Mouse (Mus musculus) thymus, postnatal 36 days (tissue): ENCODE data around the gene Mia.

Experiments used
- DNase-seq, 2 experiments: peaks; one replicate each; pipeline ENCODE4 v3.0.0; 2022; ENCODE audit warnings: mixed read lengths in 2 of 2

Gene Mia

DNA sequence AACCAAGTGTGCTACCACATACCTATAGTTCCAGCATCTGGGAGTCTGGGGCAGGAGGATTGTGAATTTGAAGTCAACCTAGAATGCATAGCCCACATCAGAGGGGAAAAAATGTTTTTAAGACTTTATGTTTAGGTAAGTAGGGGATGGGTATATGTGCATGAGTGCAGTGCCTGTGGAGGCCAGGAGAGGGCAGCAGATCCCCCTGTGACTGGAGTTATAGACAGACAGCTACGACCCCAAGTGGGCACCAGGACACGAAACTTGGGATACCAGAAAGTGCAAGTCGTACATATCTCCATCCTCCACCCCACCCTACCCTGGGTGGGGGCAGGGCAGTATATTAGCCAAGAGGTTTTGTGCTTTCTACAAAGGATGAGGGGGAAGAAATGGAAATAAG, 4.0 kb upstream of the Mia start:
- peak; percentile 42 to 50 for DNase-seq

- no peak for DNase-seq
Observed at GRCm38 (mm10) chr7:27182498-27182897, 1.5 kb upstream of the Mia start.

DNA sequence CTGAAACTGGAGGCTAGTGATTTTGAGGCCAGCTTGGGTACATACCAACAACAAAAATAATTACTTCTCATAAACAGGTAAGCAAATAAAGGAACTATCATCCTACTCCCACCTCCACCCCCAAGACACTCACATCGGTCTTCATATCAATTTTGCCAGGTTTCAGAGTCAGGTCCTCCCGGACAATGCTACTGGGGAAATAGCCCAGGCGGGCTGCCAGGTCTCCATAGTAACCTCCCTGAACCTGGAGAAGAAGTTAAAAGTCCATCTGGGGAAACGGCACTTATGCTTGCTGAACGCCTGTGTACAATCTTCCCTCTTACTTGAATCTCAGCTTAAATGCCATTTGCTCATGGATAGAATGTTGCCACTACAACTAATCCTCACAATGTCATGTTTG, 921 bp downstream of the Mia start:
- DNase-seq, result no peak

- DNase-seq, result no peak
Observed at GRCm38 (mm10) chr7:27179217-27179918, 1.6 kb downstream of the Mia start.

DNA sequence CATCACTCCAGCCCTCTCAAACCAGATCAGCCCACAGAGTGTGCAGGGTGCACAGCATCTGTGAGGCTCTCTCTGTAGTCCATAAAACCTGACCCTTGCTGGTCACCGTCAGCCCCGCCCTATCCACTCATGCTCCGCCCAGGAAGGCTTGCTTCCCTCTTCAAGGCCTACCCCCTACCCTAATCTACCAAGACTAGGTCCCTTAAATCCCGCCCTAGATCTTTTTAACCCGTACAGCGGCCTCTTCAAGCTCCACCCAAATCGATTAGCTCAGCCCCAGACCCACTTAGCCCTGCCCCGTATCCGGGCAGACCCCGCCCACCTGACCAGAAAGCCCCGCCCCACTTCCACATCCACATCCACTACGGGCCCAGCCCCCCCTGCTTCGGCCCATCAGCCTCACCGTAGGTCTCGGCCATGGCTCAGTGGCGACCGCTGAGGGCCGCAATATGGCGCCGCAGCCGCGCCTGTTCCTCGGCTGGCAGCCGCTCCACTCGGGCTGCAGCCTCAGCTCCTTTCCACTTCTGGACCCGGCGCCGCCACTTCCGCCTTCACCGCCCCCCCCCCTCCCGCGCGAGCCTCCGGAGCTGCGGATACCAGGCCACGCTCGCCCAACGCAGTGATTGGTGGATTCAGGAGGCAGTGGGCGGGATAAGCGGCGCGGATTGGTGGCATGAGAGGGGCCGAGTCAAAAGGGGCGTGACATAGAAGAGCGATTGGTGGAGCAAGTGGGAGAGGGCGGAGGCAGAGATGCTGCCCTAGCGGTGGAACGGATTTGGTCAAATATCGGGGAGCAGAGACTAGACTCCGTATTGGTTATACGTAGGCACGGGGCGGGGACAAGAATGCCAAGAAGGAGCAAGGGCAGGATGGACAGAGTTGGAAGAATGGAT, 2.4 kb downstream of the Mia start, which contains the start of gene Rab4b:
Rab4b (minus strand) TSS at position 573 of the 893 bp plus-strand sequence.
- peak; percentile 99 to 100 for DNase-seq

GRCm38 (mm10) chr7:27177942-27178323, 3.0 kb downstream of the Mia start:
- DNase-seq, result no peak

- no peak for DNase-seq
Observed at GRCm38 (mm10) chr7:27174896-27175295, 6.1 kb downstream of the Mia start.

DNA sequence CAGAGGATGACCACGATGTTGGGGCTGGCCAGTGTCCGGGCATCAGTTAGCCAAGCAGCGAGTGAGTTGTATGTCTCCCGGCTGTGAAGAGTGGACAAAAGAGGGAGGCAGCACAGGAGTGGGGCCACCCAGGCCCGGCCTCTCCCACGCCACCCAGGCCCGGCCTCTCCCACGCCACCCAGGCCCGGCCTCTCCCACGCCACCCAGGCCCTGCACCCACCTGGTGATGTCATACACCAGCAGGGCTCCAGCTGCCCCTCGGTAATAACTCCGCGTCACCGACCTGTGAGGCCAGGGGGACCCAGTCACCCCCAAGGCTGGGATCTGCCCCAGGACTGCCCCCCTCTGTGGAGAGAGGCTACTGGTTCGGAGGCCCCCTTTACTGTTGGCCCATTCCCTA, 6.5 kb downstream of the Mia start:
- DNase-seq, result no peak

DNA sequence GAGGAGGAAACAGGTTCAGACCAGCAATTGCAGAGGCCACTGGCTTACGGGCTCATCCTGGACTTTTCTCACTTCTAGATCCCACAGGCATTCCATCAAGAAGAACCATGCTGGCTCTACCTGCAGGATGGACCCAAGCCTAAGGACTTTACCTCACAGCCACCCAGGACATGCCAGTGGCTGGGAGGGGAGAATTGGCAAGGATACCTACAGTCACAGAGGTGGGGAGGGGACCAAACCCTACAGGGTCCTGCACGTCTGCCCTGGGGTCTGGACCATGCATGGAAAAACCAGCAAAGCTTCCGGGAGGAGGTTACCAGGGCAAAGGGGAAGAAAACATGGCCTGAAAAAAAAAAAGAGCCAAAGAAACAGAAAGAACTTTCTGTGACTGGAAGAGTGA, 10.0 kb downstream of the Mia start:
- no peak for DNase-seq

DNA sequence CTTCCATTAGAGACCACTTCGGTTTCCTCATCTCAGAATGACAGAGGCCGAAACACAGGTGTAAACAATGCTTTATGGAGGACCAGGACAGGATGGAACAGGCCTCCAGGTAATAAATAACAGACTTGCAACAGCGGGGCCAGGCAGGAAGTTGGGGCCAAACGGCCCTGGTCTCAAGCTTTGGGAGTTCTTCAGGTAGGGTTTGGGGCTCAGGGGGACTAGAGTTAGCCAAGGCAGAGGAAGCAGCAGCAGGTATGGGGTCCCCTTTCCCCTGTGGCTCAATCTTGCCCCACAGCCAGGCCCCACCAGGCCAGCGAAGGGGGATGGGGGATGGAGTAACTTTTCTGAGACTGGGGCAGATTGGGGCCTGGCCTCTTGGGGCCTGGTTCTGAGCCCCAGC, 12.6 kb downstream of the Mia start:
- DNase-seq, result no peak

- DNase-seq, result no peak
Observed at GRCm38 (mm10) chr7:27167475-27168094, 13.4 kb downstream of the Mia start.

- DNase-seq, result peak; percentile 94 to 95
Observed at GRCm38 (mm10) chr7:27166614-27167474, 14.1 kb downstream of the Mia start, which contains the start of gene Egln2. Gene Egln2 (minus strand): TSS chr7:27166802.

- DNase-seq, result peak; percentile 90
Observed at GRCm38 (mm10) chr7:27166229-27166613, 14.7 kb downstream of the Mia start.

DNA sequence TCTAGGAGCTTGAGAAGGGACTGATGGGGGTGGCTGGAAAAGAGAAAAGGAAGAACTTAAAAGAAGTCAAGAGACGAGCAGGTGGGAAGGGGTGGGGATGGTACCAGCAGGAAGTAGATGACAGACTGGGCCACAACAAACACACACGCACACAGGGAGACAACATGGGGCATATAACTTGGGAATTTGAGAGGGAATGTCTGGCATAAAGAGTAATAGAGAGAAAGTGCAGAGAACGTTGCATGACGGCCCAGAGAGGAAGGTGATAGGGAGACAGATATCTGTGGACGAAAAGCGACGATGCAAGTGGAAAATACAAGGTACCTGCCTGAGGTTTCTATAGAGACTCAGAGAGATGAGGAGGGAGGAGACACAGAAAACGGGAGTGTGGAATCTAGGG, 15.3 kb downstream of the Mia start:
- DNase-seq, result peak in 1 of 2 experiments; percentile 31

GRCm38 (mm10) chr7:27165007-27165655, 15.8 kb downstream of the Mia start:
- DNase-seq, result peak in 1 of 2 experiments; percentile 54

DNA sequence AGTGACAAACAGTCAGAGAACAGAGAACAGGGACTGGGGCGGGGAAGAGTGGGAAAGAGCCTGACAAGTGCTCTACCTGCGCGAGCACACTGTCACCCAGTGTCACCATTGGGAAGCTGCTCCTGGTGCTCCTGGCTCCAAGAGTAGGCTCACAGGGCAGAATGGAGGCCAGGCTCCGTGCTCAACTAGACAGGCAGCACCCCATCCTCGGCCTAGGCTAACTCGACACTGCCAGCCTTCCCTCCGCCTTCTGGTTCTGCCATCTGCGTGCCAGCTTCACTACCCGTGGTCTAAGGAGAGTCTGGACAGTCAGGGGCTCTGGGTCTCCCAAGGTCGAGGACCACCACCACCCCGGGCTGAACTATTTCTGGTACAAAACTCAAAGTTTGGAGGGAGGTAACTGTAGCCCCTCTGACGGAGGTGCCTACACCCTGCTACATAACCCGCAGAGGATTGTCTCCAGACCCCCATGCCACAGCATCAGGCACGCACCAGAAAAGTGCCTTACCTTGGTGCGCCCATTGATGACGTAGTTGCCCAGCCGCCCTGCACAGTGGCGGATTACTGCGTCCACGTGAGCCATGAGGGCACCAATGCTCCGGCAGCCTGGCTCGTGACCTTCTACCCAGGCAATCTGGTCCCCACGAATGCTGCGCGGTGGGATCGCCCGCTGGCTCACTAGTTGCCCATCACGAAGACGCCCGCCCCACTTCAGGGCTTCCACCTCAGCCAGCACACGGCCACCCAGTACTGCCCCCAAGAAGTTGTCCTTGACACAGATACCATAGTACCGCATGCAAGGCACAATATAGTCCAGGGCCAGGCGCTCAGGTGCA, 16.6 kb downstream of the Mia start:
- DNase-seq, result no peak

GRCm38 (mm10) chr7:27163450-27163805, 17.5 kb downstream of the Mia start:
- DNase-seq, result no peak

DNA sequence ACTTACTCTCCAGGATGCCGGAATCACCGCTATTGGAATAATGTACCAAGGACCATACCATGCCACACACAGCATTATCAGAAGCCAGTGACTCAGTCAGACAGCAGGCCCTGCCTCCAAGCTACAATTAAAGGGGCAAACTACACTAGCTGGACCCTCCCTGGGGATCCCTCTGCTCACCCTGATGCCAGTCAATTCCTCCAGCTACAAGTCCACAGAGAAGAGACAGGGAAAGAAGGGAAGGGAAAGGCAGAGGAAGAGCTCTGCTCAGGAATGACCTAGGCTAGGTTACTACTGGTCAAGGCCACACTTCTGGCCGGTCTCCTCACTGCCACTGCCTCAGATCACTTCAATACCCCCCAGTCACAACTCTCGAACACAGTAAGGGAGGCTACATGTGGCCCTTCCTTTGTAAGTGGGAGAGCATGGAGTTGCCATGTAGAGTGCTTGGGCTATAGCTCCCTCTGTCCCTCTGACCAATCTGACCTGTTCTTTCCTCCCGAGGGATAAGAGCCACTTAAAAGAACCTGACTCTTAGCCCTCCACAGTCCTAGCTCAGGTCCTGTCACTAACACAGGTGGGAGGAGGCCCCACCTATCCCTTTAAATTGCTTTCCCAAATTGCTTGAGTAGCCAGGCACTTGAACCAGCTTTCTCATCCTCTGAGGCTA, 18.0 kb downstream of the Mia start:
- no peak for DNase-seq

GRCm38 (mm10) chr7:27161744-27162143, 19.2 kb downstream of the Mia start:
- DNase-seq, result no peak

DNA sequence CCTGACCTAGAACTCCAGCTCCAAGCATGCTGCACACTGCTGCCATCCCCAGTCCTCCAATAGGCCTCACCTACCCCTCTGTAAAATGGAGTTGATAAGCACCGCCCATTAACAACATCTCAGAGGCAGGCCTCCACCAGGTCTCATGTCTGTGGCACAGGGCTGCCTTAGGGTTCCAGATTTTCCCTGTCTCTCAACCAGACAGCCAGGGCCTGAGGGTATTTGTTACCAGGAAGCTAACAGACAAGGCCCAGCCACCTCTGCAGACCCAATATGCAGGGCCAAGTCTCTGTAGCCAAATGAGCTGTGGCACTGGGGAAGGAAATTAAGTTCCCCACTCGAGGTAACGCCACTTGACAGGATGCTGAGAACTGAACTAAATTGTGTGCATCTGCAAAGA, 20.0 kb downstream of the Mia start:
- DNase-seq, result no peak

- DNase-seq, result peak; percentile 88 to 91
Observed at GRCm38 (mm10) chr7:27159882-27160281, 21.1 kb downstream of the Mia start.
